Mouse (Mus musculus): ENCODE data around the gene Ica1. TPM values are rescaled to one million over a fixed set of nuclear protein-coding genes. Genes with fewer than 3 reads are reported as not detected.
A peak's percentile ranks its signal among the peaks of the same experiment; 100 is the strongest.

Ica1 gene
- polyA plus RNA-seq, 2 experiments from 2014 or later, result 6.2 to 6.4 TPM

DNA sequence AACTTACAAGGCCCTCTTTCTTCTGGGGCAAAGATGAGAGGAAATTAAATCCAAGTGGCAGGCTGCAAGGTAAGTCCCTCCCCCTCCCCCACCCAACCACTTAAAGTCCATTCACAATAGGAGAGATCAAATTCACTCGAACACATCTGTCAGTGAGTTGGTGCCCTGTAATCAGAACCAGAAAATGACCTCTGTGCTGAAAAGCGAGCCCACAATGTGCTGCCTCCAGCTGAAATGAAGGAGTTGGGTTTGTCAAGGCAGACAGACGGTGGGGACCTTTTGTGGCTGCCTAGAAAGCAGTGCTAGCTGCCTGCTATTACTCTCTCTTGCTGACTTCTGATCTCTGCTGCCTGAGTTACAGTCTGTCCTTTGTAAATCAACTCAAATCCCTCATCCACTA is 35.8 kb downstream of the Ica1 start:
- ATAC-seq, result no peak

DNA sequence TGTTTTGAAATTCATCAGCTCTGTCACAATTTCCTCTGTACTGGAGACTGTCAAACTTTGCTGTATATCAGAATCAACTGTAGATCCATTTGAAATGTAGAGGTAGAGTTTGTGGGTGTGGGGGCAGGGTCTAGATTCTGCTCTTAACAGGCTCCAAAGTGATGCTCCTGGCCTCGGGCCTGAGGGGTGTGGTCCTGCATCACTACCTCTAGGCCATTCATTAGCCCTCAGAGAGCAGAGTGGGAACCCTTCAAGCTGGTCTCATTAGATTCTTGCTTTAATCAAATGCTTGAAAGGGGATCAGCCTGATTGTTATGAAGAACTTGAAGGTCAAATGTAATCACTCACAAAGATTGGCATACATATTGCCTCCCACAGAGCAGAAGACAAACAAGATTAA is 36.6 kb downstream of the Ica1 start:
- no peak for ATAC-seq

DNA sequence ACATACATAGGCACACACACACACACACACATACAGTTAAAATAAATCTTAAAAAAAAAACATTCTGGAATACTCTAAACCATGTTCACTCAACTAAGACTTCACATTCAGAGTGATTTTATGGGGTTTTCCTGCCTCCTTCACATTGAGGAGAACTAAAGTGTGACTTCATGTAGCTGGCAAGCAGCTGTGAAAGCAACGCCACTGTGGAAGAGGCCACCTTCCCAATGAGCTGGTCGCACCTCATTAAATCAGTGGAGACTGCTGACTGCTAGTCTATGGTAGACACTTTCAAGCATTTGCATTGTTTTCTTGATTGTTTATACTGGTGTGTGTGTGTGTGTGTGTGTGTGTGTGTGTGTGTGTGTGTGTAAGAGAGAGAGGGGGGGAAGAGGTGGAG is 38.2 kb downstream of the Ica1 start:
- ATAC-seq, result no peak

DNA sequence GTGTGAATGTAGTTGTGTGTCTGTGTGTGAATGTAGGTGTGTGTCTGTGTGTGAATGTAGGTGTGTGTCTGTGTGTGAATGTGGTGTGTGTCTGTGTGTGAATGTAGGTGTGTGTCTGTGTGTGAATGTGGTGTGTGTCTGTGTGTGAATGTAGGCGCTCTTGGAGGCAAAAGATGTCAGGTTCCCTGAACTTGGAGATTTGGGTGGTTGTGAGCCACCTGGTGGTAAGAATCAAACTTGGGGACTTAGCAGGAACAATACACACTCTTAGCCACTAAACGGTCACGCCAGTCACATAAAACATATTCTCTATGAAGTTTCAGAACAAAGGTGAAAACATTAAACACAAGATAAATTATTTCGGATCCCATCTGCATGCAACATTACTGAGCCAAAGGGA is 39.9 kb downstream of the Ica1 start:
- no peak for ATAC-seq

DNA sequence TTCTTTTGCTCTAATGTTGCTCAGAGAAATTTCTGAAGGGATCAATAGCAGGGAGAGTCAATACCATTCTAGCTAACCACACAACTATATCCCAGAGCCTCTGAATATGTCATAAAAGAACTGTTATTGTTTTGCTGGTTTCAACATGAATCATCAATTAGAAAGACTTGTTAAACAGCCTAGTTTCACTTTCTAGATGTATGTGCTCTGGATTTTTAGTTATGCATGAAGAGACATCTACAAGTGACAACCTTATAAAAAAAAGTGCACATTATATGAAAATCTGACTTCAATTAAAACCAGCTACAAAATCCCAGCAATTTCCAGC is 41.8 kb downstream of the Ica1 start:
- peak; percentile 28 for ATAC-seq

DNA sequence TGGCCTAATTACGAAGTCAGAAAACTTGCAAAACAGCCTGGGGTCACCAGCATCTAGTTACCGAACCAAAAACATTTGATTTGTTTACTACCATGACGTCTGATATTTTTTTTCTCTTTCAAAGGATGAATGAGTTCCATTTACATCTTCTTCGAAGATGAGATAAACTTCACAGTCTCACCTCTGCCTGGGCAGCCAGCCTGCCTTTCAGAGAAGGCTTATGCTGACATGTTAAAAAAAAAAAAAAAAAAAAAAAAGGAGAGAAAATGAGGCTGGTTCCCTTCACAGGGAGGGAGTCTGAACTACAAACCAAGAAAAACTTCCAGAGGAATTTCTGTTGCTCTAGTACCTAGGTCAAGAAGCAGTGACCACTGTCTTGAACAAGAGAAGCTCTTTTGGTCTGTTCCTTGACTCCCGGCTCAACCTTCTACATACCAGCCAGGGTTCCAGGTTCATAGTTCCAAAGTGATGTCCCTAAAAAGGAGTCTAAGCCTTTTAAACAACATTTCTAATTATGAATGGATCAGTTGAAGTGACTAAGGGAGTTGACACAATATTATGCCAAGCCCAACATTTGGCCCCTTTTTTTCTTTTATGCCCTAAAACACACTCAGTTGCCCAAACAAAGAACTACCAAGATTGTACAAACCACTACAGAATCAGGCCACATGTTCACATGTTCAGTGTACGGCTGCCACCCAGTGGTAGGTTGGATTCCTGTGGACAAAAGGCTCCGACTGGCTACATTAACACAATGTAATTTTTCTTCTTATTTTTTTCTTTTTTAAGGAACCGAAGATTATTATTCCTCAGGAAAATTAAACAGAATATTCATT is 42.4 kb downstream of the Ica1 start:
- ATAC-seq, result peak; percentile 71

DNA sequence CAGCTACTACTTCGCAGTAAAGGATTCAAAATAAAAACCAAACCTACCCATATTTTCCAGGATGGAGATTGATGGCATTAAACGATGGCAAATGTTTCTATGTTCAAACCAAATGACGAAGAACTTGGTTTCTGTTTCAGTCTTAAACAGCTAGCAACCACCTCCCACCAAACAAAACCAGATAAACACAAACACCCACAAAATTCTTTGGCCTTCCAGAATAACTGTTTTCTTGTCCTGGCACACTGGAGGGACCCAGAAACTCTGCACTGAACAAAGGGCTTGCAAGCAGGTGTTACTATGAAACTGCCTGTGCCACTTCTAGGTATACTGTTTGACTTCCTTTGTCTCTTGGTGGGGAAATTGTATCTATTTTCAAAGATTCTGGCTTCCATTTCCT is 43.2 kb downstream of the Ica1 start:
- ATAC-seq, result peak; percentile 50

DNA sequence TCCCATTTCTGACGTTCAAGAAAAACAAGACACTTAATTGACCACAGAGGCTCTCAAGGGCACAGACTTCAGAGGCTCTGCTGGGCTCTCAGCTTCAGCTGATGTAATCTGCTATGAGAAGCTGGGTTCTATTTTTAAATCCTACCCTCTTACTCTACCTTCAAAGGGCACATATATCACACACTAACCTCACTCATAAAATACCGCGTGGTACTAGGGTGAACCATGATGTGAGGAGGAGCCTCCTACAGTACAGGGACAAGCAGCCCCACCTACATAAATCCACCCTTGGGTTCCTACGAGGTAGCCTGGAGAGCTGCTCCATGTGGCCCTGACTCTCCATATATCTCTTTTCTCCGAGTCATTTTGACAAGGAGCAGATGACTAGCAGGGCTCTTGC is 45.8 kb downstream of the Ica1 start:
- peak; percentile 28 for ATAC-seq

DNA sequence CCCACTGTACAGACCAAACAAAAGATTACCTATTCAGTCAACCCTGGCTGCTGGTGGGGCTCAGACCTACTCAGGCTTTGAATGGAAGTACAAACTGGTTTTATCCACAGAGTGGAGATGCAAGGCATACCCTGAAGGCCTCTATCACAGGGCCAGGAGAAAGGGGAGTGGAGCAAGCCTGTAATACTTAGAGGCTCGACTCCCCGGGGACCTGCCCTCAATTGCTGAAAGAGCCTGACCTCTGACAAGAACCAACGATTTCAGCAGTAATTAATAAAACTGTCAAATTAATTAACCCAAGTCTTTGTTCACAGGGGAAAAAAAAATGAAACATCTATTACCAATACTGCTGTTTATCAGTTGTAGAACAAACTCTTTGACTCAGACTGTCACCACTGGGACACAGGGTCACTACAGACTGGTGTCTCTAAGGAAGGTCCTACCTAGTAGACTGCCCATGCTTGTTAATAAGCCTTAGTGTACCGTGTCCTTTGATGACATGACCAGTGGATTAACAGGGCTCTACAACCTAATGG is 46.6 kb downstream of the Ica1 start:
- ATAC-seq, result no peak

DNA sequence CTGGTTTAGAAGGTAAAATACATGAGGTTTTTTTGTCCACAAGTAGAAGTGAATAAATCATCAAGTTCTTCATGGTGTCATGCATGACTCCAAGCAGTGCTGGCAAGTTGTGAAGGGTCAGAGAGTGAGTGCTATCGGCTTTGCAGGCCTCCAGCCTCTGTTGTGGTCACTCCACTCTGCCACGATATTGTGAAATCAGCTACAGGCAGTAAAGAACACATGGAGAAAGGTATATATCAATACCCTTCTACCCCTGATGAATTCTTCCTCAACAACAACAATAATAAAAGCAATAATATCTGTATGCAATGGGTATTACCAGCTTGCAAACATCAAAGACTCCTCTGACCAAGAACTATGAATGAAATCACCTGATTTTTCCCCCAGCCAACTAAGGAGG is 47.9 kb downstream of the Ica1 start:
- ATAC-seq, result no peak

DNA sequence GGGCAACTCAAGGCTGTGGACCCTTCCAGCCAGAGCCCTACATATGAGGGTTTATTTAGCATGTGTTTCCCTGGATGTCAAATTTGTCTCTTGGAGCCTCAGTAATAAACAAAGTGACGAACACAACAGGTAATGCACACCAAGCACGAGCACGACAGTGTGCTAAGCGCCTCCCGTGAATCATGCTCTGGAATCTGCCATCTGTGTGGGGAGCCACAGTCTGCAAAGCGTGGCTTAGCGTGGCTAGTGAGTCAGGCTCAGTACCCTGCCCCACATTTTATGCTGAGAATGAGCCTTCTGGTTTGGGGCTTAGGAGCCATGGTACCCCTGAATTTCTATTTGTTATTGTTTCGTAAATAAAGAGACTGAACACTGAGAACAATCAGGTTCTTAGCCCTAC is 50.5 kb downstream of the Ica1 start:
- ATAC-seq, result no peak

DNA sequence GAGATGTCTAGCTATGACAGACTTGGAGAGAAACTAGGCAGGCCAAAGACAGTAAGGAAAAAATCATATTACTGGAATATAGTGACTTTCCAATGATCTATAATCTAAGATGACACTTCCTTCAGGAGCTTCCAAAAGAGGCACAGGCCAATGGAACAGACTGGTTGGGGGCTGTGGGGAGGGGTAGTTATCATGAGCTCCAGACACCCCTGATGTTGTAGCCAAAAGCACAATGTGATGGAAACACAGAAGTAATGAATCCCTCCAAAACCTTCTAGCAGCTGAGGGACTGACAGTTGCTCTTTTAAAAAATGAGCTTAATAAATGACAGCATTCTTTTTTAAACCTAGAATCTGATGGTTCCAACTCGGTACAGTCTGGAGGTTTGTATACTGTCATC is 52.7 kb downstream of the Ica1 start:
- no peak for ATAC-seq

DNA sequence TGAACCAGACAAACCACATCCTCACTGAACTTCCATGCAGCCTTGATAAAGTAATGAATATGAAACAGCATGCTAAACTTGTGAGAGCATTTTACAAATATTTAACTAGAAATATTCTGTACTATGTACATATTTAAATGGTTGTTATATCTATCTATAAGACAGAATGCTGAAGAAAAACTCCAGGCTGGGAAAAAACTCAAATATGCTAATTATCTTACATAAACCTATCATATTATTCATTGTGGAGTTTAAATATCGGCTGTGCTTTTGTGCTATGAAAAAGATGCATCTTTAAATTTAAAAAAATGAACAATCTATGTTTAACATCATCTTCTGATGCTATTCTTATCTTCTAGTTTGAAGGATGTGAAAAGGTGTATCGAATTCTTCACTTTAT is 58.6 kb downstream of the Ica1 start:
- ATAC-seq, result no peak

DNA sequence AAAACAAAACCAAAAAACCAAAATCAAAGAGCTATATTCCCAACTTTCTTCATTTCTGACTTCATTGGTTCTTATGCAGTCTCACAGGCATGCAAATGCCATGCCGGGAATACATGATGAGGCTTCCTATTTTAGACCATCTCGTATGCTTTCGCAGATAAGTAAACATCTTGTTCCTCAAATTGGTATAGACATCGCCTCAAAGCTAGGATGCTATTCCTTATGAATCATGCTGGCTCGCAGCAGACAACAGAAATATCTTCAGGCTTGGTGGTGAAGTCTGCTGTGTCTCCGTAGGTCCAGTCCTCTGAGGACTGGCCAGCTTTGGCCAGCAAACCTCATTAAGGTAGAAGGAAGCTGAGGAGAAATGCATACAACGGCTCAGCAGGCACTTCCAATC is 60.3 kb downstream of the Ica1 start:
- ATAC-seq, result no peak

DNA sequence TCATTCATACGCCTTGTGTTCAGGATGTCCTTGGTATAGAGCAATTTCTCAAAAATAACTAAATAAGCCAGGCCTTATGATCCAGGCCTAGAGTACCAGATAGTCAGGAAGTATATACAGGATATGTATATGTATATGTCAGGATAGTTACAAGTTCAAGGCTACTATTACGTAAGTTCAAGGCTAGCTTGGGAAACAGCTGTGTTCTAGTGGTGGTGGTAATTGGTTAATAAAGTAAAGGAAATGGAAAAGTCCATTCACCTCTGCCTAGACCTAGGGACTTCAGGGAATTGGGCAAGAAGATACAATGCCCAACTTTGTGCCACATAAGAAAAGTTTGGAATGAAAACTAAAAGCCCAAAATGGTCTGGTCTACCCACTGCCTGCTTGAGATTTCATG is 61.7 kb downstream of the Ica1 start:
- no peak for ATAC-seq

DNA sequence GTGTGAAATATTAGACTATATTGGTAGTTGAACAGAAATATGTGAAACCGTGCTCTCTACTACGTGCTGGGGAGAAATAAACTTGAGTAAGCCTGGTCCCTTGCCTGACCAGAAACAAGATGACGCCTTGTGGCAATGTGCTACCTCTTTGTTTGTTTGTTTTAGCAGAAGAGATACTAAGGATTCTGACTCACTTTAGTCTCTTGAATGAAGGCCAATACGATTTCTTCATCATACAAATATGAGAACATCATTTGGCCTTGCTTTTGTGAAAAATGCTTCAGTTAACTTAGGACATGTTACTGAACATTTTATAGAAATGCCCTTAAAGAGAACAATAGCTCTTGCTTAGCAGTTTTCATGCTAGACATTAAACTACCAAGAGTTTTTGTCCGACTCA is 67.0 kb downstream of the Ica1 start:
- ATAC-seq, result no peak

DNA sequence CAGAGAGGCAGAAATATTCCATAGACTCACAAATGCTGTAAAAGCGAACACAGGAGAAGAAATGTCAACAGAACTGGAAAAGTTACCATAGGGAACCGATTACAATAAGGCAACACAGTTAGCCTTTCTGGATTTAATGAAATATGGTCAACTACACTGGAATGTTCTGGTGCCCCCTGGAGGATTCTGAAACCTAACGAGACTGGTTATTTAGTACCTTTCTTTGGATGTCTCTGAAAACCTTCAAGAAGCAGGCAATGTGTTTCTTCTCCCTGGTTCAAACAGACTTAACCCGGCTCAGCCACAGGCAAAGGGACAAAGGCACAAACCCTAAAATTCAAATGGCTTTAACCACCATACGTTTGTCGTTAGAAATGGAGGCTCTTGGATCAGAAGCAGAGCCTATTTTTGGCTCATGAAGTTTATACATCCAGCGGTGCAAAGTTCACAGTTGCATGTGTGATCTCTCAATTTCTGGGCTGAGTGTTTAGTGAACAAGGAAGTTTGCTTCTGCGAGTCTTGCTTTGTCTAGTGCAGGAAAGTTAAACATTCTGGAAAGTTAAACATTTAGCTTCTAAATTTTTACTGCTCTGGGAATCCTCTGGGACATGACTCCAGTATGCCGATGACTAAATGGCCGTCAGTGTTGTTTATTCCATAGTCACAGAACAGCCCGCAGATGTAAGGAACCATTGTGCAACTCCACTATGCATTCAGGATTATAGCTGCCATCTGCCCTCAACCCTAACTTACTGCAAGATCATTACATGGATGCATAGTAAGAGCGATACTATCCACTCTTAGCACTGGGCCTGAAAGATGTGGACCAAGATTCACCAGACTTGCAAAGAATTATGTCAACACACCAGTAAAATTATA is 83.4 kb downstream of the Ica1 start:
- ATAC-seq, result peak; percentile 78

DNA sequence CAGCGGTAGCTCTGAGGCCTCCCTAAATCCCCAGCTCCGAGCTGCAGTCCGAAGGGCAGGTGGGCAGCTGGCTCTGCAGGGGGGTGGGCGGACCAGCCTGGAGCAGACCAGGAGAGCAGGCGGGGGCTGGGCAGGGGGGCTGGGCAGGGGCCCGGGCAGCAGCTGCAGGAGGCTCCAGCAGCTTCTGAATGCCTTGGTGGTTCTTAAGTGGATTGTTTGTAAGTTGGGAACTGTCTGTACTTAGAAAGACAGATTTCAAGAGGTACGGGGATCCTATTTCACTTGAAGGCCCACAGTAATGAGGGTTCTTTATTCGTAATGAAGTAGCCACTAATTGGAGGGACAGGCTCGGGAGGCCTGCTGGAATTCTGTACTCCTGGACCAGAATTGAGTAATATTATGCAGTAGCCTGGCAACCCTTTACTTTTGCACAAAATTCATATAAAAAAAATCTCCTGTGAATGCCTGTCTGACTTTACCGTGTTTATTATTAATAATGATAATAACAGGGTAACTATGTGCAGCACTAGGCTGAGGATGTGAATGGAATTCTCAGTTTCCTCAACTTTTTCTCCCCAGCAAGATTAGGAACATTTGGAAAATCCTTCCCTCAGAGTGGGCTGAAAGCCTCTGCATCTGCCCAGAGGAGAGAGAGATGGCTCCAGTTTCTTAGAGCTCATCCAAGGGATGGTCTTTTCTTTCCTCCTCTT is 84.2 kb downstream of the Ica1 start:
- no peak for ATAC-seq

DNA sequence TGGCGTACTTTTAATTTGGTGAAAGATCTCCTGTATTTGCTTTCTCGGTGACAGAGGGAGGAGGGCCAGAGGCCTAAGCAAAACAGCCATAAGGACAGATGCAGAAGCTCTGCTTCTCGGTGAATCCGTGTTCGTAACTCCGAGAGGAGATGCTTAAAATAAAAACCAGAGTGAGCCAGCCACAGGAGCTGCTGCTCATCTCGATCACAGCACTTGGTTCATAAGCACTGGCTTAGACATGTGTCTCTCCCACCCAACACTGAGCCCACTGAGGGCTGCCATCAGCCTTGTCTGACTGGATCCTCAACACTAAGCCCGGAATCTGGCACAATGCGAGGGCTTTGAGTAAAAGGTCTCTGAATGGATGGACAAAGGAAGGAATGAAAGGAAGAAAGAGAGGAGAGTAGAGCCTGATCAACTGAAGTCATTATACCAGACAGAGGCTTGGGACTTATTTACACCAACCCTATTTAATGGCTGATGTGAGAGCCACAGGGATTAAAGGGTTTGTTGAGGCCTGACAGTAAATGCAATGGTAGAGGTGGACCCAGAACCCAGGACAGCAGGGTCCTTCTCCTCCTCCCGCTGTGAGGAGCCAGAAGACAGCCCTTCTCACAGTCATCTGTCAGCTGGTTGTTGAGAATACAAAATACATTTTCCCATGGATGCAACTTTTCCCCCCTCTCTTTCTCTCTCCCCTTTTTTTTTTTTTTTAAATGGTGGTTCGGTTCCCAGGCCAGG is 85.0 kb downstream of the Ica1 start:
- no peak for ATAC-seq

DNA sequence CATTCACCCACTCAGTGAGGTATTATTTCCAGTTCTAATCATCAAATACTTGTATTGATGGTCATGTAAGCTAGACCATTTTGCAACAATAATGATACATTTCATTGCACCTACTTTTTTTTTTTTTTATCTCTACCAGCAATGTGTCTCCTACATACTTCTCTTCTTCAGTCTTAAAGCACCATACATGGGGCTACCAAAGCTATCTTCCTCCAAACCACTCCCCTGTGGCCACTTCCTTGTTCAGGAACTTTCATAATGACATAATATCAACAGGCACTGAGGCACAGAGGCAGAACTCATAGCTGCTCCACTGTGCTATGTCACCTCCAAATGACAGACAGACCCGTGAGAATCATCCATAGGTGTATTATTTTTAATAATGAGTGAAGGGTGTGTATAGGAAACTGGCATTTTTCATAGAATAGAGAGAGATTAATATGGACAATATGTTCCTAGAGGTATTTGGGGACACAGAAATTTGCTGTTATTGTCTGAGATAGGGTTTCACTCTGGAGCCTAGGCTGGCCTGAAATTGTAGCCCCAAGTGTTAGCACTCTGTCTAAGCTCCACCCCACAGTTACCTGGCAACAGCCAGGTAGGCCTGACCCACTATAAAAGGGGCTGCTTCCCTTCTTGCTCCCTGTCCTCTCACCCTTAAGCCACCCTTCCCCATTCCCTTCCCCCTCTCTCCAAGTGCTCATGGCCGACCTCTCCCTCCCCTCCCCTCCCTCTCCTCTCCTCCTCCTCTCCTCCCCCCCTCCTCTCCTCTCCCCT is 86.9 kb downstream of the Ica1 start:
- ATAC-seq, result peak; percentile 68

DNA sequence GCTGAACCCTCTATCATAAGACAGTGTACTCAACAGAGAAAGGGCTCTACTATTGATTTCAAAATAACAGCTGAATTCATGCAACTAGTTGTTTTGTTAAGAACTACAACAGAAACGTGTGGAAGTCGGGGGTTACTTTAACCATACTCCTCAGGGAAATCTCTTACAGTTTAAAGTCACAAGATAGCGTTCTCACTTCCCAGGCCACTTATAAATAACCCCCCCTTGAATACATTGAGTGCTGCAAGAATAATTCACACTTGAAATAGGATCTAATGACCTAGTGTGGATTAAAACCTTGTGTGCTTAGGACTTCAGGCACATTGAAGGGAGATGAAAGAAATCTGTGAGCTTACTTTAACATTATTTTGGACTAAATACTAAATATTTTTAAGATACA is 87.8 kb downstream of the Ica1 start:
- no peak for ATAC-seq

All from CD4-positive, CD25-positive, alpha-beta regulatory T cell, adult 4 months (primary cell).